Mouse (Mus musculus) testis, postnatal 10 days (tissue): ENCODE results near the gene Slc26a11.

Source experiments
- DNase-seq: peaks from one replicate; pipeline ENCODE4 v3.0.0; 2021; ENCODE audit warnings: low spot score

Gene Slc26a11

DNA sequence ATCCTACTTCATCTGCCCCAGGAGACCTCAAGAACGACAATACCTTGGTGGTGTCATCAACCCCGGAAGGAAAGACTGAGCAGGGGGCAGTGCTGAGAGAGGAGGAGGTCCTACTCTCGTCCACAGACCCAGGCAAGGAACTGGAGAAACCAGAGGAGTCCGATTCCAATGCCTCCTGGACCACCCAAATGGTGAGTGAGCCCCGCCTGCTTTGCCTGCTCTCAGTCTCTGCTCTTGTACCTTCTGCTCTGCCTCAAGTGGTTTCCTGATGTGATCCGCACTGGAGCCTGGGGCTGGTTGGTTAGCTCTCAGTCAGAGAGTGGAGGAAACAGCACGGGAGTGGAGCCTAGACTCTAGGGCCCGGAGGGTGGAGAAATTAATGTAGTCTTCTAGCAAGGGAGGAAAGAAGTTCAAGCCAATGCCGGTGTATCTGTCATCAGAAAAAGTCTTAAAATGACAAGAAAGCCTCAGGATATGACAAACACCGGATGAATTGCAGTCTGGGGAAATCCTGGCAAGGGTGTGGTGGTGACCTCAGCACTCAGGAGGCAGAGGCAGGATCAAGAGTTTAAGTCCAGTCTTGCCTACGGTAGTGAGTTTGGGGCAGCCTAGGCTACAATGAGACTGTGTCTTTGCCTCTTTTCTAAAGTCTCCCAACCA is 47.3 kb downstream of the Slc26a11 start:
- no peak for DNase-seq

DNA sequence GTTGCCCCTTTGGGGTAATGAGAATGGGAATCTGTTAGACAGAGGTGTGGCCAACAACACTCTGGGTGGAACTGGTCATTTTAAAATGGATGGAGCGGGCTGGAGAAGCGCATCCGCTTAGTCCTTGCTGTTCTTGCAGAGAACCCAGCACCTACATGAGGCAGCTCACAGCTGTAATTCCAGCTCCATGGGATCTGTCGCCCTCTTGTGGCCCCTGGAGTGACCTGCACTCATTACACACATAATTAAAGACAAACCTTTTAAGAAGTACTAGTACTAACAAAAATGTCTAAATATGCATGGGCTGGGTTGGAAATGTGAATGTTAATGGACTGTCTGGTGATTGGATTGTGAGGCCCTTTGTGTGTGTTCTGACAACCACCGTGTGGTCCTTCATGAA is 49.3 kb downstream of the Slc26a11 start:
- DNase-seq = peak; percentile 67

DNA sequence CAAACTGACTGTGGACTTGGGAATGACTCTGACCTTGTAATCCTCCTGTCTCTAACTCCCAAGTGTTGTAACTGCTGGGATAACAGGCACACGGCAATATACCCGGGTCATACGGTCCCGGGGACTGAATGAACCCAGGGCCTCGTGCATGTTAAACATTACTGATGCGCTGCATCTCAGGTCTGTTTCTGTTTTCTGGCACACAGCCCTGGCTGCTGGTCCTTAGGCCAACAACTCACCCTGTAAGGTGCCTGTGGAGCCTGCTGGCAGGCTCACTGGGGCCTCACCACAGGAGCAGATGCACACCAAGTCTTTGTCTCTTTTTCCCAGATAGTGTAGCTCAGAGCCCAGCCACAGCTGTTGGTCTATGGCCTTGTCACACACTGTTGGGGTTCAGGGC is 52.0 kb downstream of the Slc26a11 start:
- no peak for DNase-seq

DNA sequence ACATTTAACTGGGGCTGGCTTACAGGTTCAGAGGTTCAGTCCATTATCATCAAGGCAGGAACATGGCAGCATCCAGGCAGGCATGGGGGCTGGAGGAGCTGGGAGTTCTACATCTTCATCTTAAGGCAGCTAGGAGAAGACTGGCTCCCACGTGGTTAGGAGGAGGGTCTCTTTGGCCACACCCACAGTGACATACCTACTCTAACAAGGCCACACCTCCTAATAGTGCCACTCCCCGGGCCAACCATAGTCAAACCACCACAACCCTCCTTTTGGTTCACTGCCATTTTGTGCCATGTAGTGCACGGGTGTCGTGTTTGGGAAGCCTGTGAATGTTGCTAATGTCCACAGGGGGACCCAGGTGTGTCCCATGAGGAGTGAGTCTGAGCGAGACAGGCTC is 52.6 kb downstream of the Slc26a11 start:
- DNase-seq = no peak

DNA sequence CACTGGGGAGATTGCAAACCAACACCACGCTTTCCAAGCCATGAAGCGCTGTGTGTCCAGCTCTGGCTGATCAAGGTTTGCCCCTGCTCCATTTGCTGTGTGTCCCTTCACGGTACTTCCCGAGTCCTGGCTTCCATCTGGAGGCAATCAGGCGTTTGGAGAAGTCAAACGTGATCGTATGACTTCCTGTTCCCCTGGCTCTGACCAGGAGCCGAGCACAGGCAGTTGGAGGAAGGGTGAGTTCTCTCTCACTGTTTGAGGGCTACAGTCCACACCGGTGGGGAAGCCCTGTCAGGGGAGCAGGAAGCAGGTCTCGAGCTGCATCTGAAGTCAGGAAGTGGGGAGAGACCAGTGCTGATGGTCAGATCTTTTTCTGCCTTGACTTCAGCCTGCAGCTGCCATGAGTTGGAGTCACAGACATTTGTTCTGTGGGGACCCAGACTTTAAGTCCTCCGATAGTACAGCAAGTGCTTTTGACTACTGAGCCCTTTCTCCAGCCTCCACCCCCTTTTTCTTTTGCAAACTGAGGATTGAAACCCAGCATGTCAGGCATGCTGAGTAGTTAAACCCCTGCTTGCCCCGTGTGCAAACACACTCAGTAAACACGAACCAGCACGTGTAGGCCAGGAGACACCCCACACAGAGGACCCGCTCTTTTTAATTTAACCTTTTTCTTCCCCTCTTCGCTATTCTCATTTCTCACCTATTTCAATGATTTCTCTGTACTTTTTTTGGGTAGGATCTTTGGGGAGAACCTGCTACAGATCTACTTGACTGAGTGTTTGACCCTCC is 64.2 kb downstream of the Slc26a11 start:
- DNase-seq = no peak

DNA sequence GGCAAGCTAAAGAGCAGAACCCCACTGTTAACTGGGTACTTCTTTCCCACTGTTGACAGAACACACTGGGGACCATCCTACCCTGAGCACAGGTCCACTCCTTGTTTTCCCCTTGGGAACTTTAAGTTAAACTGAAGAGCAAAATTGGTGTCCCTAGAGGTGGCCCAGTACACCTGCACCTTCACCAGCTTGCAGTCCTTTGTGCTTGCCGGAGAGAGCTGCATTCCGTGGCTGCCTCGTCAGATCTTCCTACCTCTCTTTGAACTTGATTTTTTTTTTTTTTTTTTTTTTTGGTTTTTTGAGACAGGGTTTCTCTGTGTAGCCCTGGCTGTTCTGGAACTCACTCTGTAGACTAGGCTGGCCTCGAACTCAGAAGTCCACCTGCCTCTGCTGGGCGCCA is 65.1 kb downstream of the Slc26a11 start:
- DNase-seq = no peak

DNA sequence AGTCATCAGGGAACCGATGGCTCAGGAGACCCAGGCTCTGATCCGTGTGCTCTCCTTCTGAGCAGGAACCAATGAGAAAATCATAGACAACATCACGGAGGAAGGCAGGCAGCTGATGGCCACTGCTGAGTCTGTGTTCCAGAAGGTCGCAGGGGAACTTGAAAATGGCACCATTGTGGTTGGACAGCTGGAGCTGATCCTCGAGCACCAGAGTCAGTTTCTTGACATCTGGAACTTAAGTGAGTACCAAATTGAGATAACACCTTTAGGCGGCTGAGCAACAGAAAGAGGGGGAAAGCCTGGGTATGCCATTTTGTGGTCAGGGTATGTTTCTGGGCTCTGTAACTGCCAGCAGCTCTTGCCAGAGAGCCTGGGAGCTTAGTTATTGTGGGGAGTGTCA is 72.1 kb downstream of the Slc26a11 start:
- no peak for DNase-seq

DNA sequence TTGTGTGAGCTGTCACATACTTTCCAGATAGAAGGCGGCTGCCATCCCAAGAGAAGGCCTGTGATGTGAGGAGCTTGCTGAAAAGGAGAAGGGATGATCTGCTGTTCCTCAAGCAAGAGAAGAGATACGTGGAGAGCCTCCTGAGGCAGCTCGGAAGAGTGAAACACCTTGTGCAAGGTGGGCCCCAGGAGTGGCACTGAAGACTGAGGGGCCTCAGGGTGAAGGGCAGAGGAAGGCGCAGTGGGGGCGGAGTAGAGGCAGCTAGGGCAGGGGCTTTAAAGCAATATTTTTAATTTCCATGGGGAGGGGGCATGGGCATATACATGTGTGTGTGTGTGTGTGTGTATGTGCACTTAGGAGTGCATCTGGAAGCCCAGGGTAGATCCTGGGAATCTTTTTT is 72.6 kb downstream of the Slc26a11 start:
- no peak for DNase-seq

DNA sequence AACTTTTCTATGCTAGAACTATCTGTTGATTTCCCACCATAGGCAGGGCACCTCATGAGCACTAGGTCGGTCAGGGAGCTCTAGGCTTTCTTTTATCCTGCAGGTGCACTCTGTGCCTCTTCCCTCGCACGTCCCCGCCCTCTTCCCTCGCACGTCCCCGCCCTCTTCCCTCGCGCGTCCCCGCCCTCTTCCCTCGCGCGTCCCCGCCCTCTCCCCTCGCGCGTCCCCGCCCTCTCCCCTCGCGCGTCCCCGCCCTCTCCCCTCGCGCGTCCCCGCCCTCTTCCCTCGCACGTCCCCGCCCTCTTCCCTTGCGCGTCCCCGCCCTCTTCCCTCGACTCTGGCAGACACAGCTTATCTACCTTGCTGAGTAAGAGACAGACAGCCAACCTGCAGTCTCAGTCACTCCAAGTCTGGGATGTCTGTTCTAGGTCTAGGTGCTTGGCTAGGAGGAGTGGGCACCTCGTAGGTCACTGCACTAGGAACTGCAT is 73.3 kb downstream of the Slc26a11 start:
- DNase-seq = no peak
